Mouse (Mus musculus) heart, embryonic 13.5 days (tissue): ENCODE measurements around the gene Rnf214. TPM values are rescaled to one million over a fixed set of nuclear protein-coding genes. Genes with fewer than 3 reads are reported as not detected.
"Not testable (repeated sequence)": the region's sequence is repeated elsewhere in the genome, so short reads cannot be mapped to it uniquely, and the experiment has no call there.

ENCODE experiments used
- ATAC-seq: fragments of 200-750 bp; cut with Nextera tagmentation; 2 replicates; pipeline ENCODE4 v1.8.0; 2017; ENCODE audit warnings: moderate TSS enrichment; ENCODE audit not compliant: insufficient number of reproducible peaks, low FRiP score, low TSS enrichment; ENCODE audit errors: extremely low read depth
- H3K27ac ChIP-seq: fragments of 300-500 bp; sonication (generic); replicated peaks from 2 replicates; pipeline ENCODE4 v1.5.1; 2015; ENCODE audit warnings: moderate library complexity, mild to moderate bottlenecking, inconsistent platforms
- H3K27me3 ChIP-seq: fragments of 300-500 bp; sonication (generic); replicated peaks from 2 replicates; pipeline ENCODE4 v1.6.1; 2015; ENCODE audit warnings: mild to moderate bottlenecking, inconsistent platforms
- H3K36me3 ChIP-seq: fragments of 300-500 bp; sonication (generic); 2 replicates; pipeline ENCODE4 v1.6.1; 2015; ENCODE audit warnings: mild to moderate bottlenecking, inconsistent platforms
- H3K4me1 ChIP-seq: fragments of 300-500 bp; sonication (generic); 2 replicates; pipeline ENCODE4 v1.6.1; 2015; ENCODE audit warnings: inconsistent platforms
- H3K4me2 ChIP-seq: fragments of 300-500 bp; sonication (generic); 2 replicates; pipeline ENCODE4 v1.6.1; 2015; ENCODE audit warnings: inconsistent platforms, mild to moderate bottlenecking, moderate library complexity
- H3K4me3 ChIP-seq: fragments of 300-500 bp; sonication (generic); 2 replicates; pipeline ENCODE4 v1.5.1; 2015; ENCODE audit warnings: moderate library complexity, mild to moderate bottlenecking, inconsistent platforms
- H3K9ac ChIP-seq: fragments of 300-500 bp; sonication (generic); 2 replicates; pipeline ENCODE4 v1.6.1; 2015; ENCODE audit warnings: inconsistent platforms, mild to moderate bottlenecking, moderate library complexity
- H3K9me3 ChIP-seq: fragments of 300-500 bp; sonication (generic); 2 replicates; pipeline ENCODE4 v1.6.1; 2016; ENCODE audit warnings: inconsistent platforms
- WGBS: fragments of 180-500 bp; shearing (Covaris S2); methylation state at CpG from one replicate; pipeline ENCODE4 v1.1.7; 2015; ENCODE audit warnings: mixed read lengths; 5-methylcytosine and 5-hydroxymethylcytosine counted together
- polyA plus RNA-seq: library from polyadenylated mRNA; unstranded; fragments of >200 nt; fragmentation: Nextera tagmentation; extraction: Ambion mirVana; gene quantifications from 2 replicates; pipeline ENCODE4 v1.2.1, GENCODE M21; 2015

Gene Rnf214
- polyA plus RNA-seq, 1 experiment from 2014 or later, result 40.0 TPM

- H3K9ac ChIP-seq, result peak overlapping the region; percentile 55
- H3K27ac ChIP-seq, result peak overlapping the region; percentile 92
- H3K4me2 ChIP-seq, result peak overlapping the region; percentile 12
- no peak for ATAC-seq
- H3K4me3 ChIP-seq, result no peak overlapping the region
- peaks cover 43% of the 10 kb centered on the region for H3K4me1 ChIP-seq
- peaks cover 22% of the 10 kb centered on the region for H3K36me3 ChIP-seq
- no peaks in the 10 kb centered on the region for H3K27me3 ChIP-seq
- 52% methylated on average over 9 of the region's 9 CpGs for WGBS
- no peaks in the 10 kb centered on the region for H3K9me3 ChIP-seq
Observed at GRCm38 (mm10) chr9:45849528-45850408, 56.9 kb downstream of the Rnf214 start.

- 83% methylated on average over 5 of the region's 5 CpGs for WGBS
- Histone ChIP-seq H3K9me3 (no peaks in the 10 kb centered on the region), H3K27me3 (no peaks in the 10 kb centered on the region), H3K4me1 (peaks cover 37% of the 10 kb centered on the region), H3K9ac (no peak overlapping the region), H3K4me3 (no peak overlapping the region), H3K36me3 (0 out of 2 replicates have a peak, but pooled peaks cover 3% of the 10 kb centered on the region), H3K4me2 (no peak overlapping the region), H3K27ac (no peak overlapping the region)
- no peak for ATAC-seq
Observed at GRCm38 (mm10) chr9:45846891-45847460, 59.7 kb downstream of the Rnf214 start.

GRCm38 (mm10) chr9:45846176-45846575, 60.5 kb downstream of the Rnf214 start:
- H3K9ac ChIP-seq, H3K27me3 ChIP-seq, H3K27ac ChIP-seq, ATAC-seq, H3K4me3 ChIP-seq, H3K36me3 ChIP-seq, H3K4me2 ChIP-seq, H3K9me3 ChIP-seq: not testable (repeated sequence)
- H3K4me1 ChIP-seq, result peaks cover 39% of the 10 kb centered on the region
- WGBS, result 67% methylated on average over 2 of the region's 2 CpGs

GRCm38 (mm10) chr9:45845541-45845940, 61.2 kb downstream of the Rnf214 start:
- WGBS, result 83% methylated on average over 3 of the region's 3 CpGs
- 0 out of 2 replicates have a peak, but pooled peaks cover 9% of the 10 kb centered on the region for H3K36me3 ChIP-seq
- H3K4me1 ChIP-seq, result peaks cover 39% of the 10 kb centered on the region
- H3K9me3 ChIP-seq, result no peaks in the 10 kb centered on the region
- no peak overlapping the region for H3K9ac ChIP-seq
- ATAC-seq, result no peak
- no peak overlapping the region for H3K4me2 ChIP-seq
- no peaks in the 10 kb centered on the region for H3K27me3 ChIP-seq
- no peak overlapping the region for H3K27ac ChIP-seq
- H3K4me3 ChIP-seq, result no peak overlapping the region

GRCm38 (mm10) chr9:45843780-45844179, 62.9 kb downstream of the Rnf214 start:
- no peak overlapping the region for H3K27ac ChIP-seq
- no peak overlapping the region for H3K4me2 ChIP-seq
- no peak for ATAC-seq
- H3K9me3 ChIP-seq, result no peaks in the 10 kb centered on the region
- no peak overlapping the region for H3K4me3 ChIP-seq
- peaks cover 38% of the 10 kb centered on the region for H3K4me1 ChIP-seq
- 88% methylated on average over 1 of the region's 1 CpGs for WGBS
- no peak overlapping the region for H3K9ac ChIP-seq
- H3K36me3 ChIP-seq, result 0 out of 2 replicates have a peak, but pooled peaks cover 9% of the 10 kb centered on the region
- no peaks in the 10 kb centered on the region for H3K27me3 ChIP-seq

GRCm38 (mm10) chr9:45843007-45843406, 63.7 kb downstream of the Rnf214 start:
- no peak for ATAC-seq
- no peak overlapping the region for H3K4me3 ChIP-seq
- no peak overlapping the region for H3K4me2 ChIP-seq
- H3K27ac ChIP-seq, result no peak overlapping the region
- 0 out of 2 replicates have a peak, but pooled peaks cover 9% of the 10 kb centered on the region for H3K36me3 ChIP-seq
- peaks cover 33% of the 10 kb centered on the region for H3K4me1 ChIP-seq
- WGBS, result 74% methylated on average over 5 of the region's 5 CpGs
- no peak overlapping the region for H3K9ac ChIP-seq
- no peaks in the 10 kb centered on the region for H3K27me3 ChIP-seq
- no peaks in the 10 kb centered on the region for H3K9me3 ChIP-seq

- ATAC-seq, result no peak
- 0 out of 2 replicates have a peak overlapping the region, but pooled peaks have one; percentile 98 for H3K4me2 ChIP-seq
- H3K9ac ChIP-seq, result no peak overlapping the region
- WGBS, result 73% methylated on average over 6 of the region's 6 CpGs
- no peak overlapping the region for H3K4me3 ChIP-seq
- peaks cover 35% of the 10 kb centered on the region for H3K4me1 ChIP-seq
- H3K27me3 ChIP-seq, result no peaks in the 10 kb centered on the region
- 0 out of 2 replicates have a peak, but pooled peaks cover 6% of the 10 kb centered on the region for H3K36me3 ChIP-seq
- no peaks in the 10 kb centered on the region for H3K9me3 ChIP-seq
- no peak overlapping the region for H3K27ac ChIP-seq
Observed at GRCm38 (mm10) chr9:45841458-45841857, 65.3 kb downstream of the Rnf214 start.

GRCm38 (mm10) chr9:45840331-45840730, 66.4 kb downstream of the Rnf214 start:
- peaks cover 35% of the 10 kb centered on the region for H3K4me1 ChIP-seq
- WGBS, result 27% methylated on average over 5 of the region's 5 CpGs
- no peaks in the 10 kb centered on the region for H3K9me3 ChIP-seq
- H3K36me3 ChIP-seq, result 0 out of 2 replicates have a peak, but pooled peaks cover 6% of the 10 kb centered on the region
- peak overlapping the region; percentile 95 for H3K4me3 ChIP-seq
- peak overlapping the region; percentile 92 for H3K9ac ChIP-seq
- no peaks in the 10 kb centered on the region for H3K27me3 ChIP-seq
- no peak for ATAC-seq
- 0 out of 2 replicates have a peak overlapping the region, but pooled peaks have one; percentile 6 for H3K27ac ChIP-seq
- H3K4me2 ChIP-seq, result peak overlapping the region; percentile 98

GRCm38 (mm10) chr9:45839982-45840300, 66.8 kb downstream of the Rnf214 start:
- Histone ChIP-seq H3K27me3 (no peaks in the 10 kb centered on the region), H3K4me1 (peaks cover 35% of the 10 kb centered on the region), H3K36me3 (0 out of 2 replicates have a peak, but pooled peaks cover 6% of the 10 kb centered on the region), H3K9me3 (no peaks in the 10 kb centered on the region), H3K4me3 (peak overlapping the region; percentile 95), H3K27ac (0 out of 2 replicates have a peak overlapping the region, but pooled peaks have one; percentile 6), H3K9ac (peak overlapping the region; percentile 92), H3K4me2 (peak overlapping the region; percentile 98)
- no peak for ATAC-seq
- 50% methylated on average over 7 of the region's 7 CpGs for WGBS

- 6% methylated on average over 17 of the region's 17 CpGs for WGBS
- H3K4me3 ChIP-seq, result peak overlapping the region; percentile 95
- H3K27ac ChIP-seq, result peak overlapping the region; percentile 67
- ATAC-seq, result no peak
- peaks cover 35% of the 10 kb centered on the region for H3K4me1 ChIP-seq
- 0 out of 2 replicates have a peak, but pooled peaks cover 6% of the 10 kb centered on the region for H3K36me3 ChIP-seq
- H3K9ac ChIP-seq, result peak overlapping the region; percentile 92
- H3K27me3 ChIP-seq, result no peaks in the 10 kb centered on the region
- no peaks in the 10 kb centered on the region for H3K9me3 ChIP-seq
- H3K4me2 ChIP-seq, result peak overlapping the region; percentile 98
Observed at GRCm38 (mm10) chr9:45839139-45839981, 67.4 kb downstream of the Rnf214 start.
